Mouse (Mus musculus) gonadal fat pad, adult 2 months (tissue): Measurements from ENCODE around the gene Mcrip1. TPM values are rescaled to one million over a fixed set of nuclear protein-coding genes. Genes with fewer than 3 reads are reported as not detected.
"Not testable (repeated sequence)": the region's sequence is repeated elsewhere in the genome, so short reads cannot be mapped to it uniquely, and the experiment has no call there.

Source experiments
- DNase-seq: peaks from one replicate; pipeline ENCODE4 v3.0.0-alpha.2; 2012; ENCODE audit warnings: low read depth
- polyA plus RNA-seq: library from polyadenylated mRNA; depleted of rRNA; stranded (reverse); fragments of >200 nt; gene quantifications from 2 replicates; pipeline ENCODE4 v1.2.3, GENCODE M21; 2012; rRNA removed

Gene Mcrip1
- polyA plus RNA-seq = 153 and 179 TPM in 2 replicates

- DNase-seq = no peak
These were observed at the start of gene Mcrip1 for GRCm38 (mm10) chr11:120549168-120549945. TSS of gene Mcrip1 (minus strand) at chr11:120549727.

GRCm38 (mm10) chr11:120598990-120599549, 49.5 kb upstream of the Mcrip1 start:
- no peak for DNase-seq

GRCm38 (mm10) chr11:120598283-120598989, 48.9 kb upstream of the Mcrip1 start, which contains the start of the genes Alyref and Anapc11:
TSS of gene Alyref (minus strand) at chr11:120598365.
TSS of gene Anapc11 (plus strand) at chr11:120598421.
- peak; percentile 51 for DNase-seq

GRCm38 (mm10) chr11:120597240-120598235, 48.0 kb upstream of the Mcrip1 start:
- DNase-seq = no peak

GRCm38 (mm10) chr11:120588531-120588930, 39.0 kb upstream of the Mcrip1 start:
- no peak for DNase-seq

- DNase-seq = no peak
These were observed 34.4 kb upstream of the Mcrip1 start for GRCm38 (mm10) chr11:120583937-120584336.

- not testable (repeated sequence) for DNase-seq
These were observed 33.4 kb upstream of the Mcrip1 start for GRCm38 (mm10) chr11:120582982-120583293.

- DNase-seq = no peak
These were observed 32.9 kb upstream of the Mcrip1 start for GRCm38 (mm10) chr11:120582268-120582981.

- no peak for DNase-seq
These were observed 32.2 kb upstream of the Mcrip1 start, which contains the start of gene Arhgdia for GRCm38 (mm10) chr11:120581490-120582267. TSS of gene Arhgdia (minus strand) at chr11:120581624.

GRCm38 (mm10) chr11:120580871-120581331, 31.4 kb upstream of the Mcrip1 start:
- no peak for DNase-seq

GRCm38 (mm10) chr11:120580190-120580589, 30.7 kb upstream of the Mcrip1 start:
- no peak for DNase-seq

- DNase-seq = no peak
These were observed 30.0 kb upstream of the Mcrip1 start for GRCm38 (mm10) chr11:120579316-120580107.

- DNase-seq = no peak
These were observed 29.2 kb upstream of the Mcrip1 start for GRCm38 (mm10) chr11:120578694-120579243.

- no peak for DNase-seq
These were observed 28.6 kb upstream of the Mcrip1 start for GRCm38 (mm10) chr11:120578024-120578693.

GRCm38 (mm10) chr11:120577211-120578023, 27.9 kb upstream of the Mcrip1 start:
- DNase-seq = no peak

- no peak for DNase-seq
These were observed 26.9 kb upstream of the Mcrip1 start for GRCm38 (mm10) chr11:120576365-120576981.

GRCm38 (mm10) chr11:120575940-120576339, 26.4 kb upstream of the Mcrip1 start:
- DNase-seq = no peak
